Mouse (Mus musculus) embryo, embryonic 10 days (tissue): ENCODE data around the gene Gm10944.

ENCODE experiments used
- DNase-seq: peaks from one replicate; pipeline ENCODE4 v3.0.0-alpha.2; 2015; ENCODE audit warnings: low spot score

Gene Gm10944

GRCm38 (mm10) chr10:10681048-10681447 is at the start of gene Gm10944:
Gene Gm10944 (plus strand): TSS chr10:10681348.
- DNase-seq, result no peak

- DNase-seq, result no peak
Observed at GRCm38 (mm10) chr10:10655991-10656390, 25.2 kb upstream of the Gm10944 start.

- no peak for DNase-seq
Observed at GRCm38 (mm10) chr10:10656621-10657020, 24.5 kb upstream of the Gm10944 start.

GRCm38 (mm10) chr10:10659161-10659560 is 22.0 kb upstream of the Gm10944 start:
- no peak for DNase-seq

GRCm38 (mm10) chr10:10659976-10660375 is 21.2 kb upstream of the Gm10944 start:
- no peak for DNase-seq

GRCm38 (mm10) chr10:10688907-10689667 is 7.9 kb downstream of the Gm10944 start:
- peak; percentile 22 for DNase-seq

GRCm38 (mm10) chr10:10689668-10690223 is 8.6 kb downstream of the Gm10944 start:
- DNase-seq, result peak; percentile 5

- DNase-seq, result no peak
Observed at GRCm38 (mm10) chr10:10697497-10697896, 16.3 kb downstream of the Gm10944 start.

GRCm38 (mm10) chr10:10700903-10701302 is 19.8 kb downstream of the Gm10944 start:
- DNase-seq, result no peak

GRCm38 (mm10) chr10:10701326-10701725 is 20.2 kb downstream of the Gm10944 start:
- no peak for DNase-seq

GRCm38 (mm10) chr10:10708031-10708430 is 26.9 kb downstream of the Gm10944 start:
- no peak for DNase-seq

- no peak for DNase-seq
Observed at GRCm38 (mm10) chr10:10710359-10710758, 29.2 kb downstream of the Gm10944 start.

GRCm38 (mm10) chr10:10710837-10711236 is 29.7 kb downstream of the Gm10944 start:
- DNase-seq, result no peak

GRCm38 (mm10) chr10:10726501-10726900 is 45.4 kb downstream of the Gm10944 start:
- no peak for DNase-seq
